Mouse (Mus musculus): Measurements from ENCODE around the gene Colgalt2. TPM values are rescaled to one million over a fixed set of nuclear protein-coding genes. Genes with fewer than 3 reads are reported as not detected.
"Not testable (repeated sequence)": the region's sequence is repeated elsewhere in the genome, so short reads cannot be mapped to it uniquely, and the experiment has no call there.

The Colgalt2 gene
- polyA plus RNA-seq (2012; ENCODE audit: insufficient read depth, insufficient read length, missing spikeins), result 1.1 and 2.1 TPM in 2 replicates

DNA sequence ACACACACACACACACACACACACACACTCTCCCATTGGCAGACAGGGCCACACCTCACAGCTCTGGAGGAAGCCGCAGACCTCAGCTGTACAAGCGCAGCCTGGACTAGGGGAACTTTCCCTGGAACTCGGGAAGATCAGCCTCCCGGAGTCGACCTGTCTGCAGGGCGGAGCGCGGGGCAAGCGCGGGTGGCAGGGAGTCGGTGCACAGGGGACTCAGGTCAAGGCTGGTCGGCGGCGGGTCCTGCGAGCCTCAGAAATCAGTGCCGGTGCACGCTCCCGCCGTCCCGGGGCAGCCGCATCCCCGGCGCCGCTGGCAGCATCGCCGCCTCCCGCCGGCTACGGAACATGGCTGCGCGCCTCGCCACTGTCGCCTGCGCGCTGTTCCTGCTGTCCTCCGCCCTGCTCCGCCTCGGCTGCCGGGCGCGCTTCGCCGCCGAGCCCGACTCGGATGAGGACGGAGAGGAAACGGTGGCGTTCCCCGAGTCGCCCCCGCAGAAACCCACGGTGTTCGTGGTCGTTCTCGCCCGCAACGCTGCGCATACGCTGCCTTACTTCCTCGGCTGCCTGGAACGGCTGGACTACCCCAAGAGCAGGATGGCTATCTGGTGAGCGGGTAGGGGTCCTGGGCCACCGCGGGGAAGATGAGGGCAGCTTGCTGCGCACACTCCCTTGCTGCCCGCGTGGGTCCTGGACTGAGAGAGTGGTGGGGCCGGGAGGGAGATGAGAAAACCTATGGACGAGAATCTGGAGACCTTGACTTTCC is at the start of gene Colgalt2:
Colgalt2 (plus strand) TSS at position 41 of the 766 bp plus-strand sequence.
- H3K4me1 ChIP-seq (ENCODE audit: control insufficient read depth, insufficient read depth, insufficient read length, low read length), result no peaks in the 10 kb centered on the region; the same call in 1 of the 2 replicates
- H3K4me3 ChIP-seq (ENCODE audit: insufficient read depth, low read depth, low read length), result peak within 1 kb of the TSS; percentile 69
- peak within 1 kb of the TSS; percentile 27 for H3K27ac ChIP-seq (replicated peaks; ENCODE audit: low read depth, low read length)

DNA sequence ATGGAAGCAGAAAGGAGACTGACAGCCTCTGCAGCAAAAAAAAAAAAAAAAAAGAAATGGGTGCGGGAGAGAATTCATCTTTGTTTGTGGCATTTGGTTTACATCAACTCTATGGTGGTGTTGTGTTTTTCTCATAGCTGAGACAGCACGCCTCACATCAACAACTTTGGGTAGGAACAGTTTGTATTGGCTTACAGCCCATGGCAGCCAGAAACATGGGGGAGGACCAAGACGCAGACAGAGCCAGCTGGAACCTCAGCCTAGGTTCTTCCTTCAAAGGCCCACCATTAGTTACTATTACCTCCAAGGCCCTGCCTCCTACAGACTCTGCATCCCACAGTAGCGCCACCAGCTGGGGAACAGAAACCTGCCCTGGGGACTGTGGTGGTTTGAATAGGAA is 42.9 kb upstream of the Colgalt2 start:
- H3K4me1 ChIP-seq (ENCODE audit: control insufficient read depth, insufficient read depth, insufficient read length, low read length), result no peaks in the 10 kb centered on the region
- H3K4me3 ChIP-seq (ENCODE audit: insufficient read depth, low read depth, low read length), result no peak overlapping the region
- H3K27ac ChIP-seq (replicated peaks; ENCODE audit: low read depth, low read length), result no peak overlapping the region

DNA sequence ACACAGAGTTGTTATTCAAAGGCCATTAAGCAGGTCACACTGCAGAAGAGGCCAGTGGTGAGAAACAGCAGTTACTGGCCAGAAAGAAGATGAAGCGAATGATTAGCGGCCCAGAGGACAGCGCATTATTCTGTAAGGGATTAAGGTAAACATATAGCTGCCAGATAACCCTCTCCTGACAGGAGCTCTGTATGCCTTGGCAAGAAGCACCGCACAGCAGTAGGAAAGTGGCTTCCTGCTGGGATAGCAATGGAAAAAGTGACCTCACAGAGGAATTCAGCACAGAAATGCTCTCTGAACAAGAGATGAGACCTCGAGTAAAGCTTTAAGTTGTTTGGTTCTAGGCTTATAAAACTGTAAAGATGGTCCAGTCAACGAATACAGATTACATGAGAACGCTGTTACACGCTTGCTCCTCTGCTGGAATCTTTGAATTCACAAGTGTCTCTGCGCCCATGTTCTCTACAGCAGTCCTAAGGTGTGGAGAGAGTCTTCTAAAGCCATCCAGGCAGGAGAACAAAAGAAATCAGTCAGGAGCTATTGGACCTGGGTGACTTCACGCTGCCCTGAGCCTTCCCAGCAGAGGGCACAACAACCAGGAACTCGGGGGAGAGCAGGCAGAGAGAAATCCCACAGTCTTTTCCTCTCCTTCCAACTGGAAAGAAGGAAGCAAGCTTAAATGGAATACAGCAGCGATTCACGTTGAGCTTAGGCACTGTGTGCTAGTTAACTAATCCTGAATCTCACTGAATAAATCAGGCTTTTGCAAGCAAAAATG is 31.1 kb upstream of the Colgalt2 start:
- H3K4me3 ChIP-seq (ENCODE audit: insufficient read depth, low read depth, low read length), result no peak overlapping the region
- no peaks in the 10 kb centered on the region for H3K4me1 ChIP-seq (ENCODE audit: control insufficient read depth, insufficient read depth, insufficient read length, low read length)
- H3K27ac ChIP-seq (replicated peaks; ENCODE audit: low read depth, low read length), result no peak overlapping the region

DNA sequence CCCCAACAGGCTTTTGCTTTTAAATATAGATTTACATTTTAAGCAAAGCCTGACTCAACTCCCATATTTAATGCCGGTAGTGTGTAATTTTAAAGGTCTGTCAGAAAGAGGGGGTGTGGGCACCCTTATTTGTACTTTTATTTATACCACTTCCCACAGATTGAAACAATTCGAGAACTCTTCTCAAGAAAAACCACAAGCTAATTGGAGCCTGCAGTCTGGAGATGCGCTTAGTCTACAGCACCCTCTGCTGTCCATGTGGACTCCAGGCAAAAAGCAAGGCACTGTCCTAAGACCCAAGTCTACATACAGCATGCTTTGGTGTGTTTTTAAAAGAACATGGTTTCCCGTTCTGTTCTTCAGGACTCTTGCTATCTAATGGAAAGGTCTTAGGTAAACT is 30.5 kb upstream of the Colgalt2 start:
- Histone ChIP-seq H3K4me3 (ENCODE audit: insufficient read depth, low read depth, low read length) (no peak overlapping the region), H3K27ac (replicated peaks; ENCODE audit: low read depth, low read length) (no peak overlapping the region), H3K4me1 (ENCODE audit: control insufficient read depth, insufficient read depth, insufficient read length, low read length) (no peaks in the 10 kb centered on the region)

DNA sequence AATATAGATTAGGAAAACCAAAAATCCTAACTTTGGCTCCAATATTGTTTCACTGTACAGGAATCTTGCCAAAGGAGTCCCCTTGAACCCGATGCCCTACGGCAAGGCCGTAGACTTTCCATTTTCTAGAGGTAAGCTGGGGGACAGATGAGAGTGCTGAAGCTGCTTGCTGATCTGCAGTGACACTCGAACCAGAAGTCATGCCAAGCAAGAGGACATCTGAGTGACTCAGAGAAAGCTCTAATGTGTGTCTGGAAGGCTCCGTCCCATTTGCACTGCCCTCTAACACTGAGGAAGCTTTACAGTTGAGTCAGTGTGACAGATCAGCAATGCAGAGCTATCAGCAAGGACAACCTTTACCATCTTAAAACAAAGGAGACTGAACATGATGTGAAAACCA is 21.3 kb upstream of the Colgalt2 start:
- no peak overlapping the region for H3K4me3 ChIP-seq (ENCODE audit: insufficient read depth, low read depth, low read length)
- H3K4me1 ChIP-seq (ENCODE audit: control insufficient read depth, insufficient read depth, insufficient read length, low read length), result no peaks in the 10 kb centered on the region
- H3K27ac ChIP-seq (replicated peaks; ENCODE audit: low read depth, low read length), result no peak overlapping the region

DNA sequence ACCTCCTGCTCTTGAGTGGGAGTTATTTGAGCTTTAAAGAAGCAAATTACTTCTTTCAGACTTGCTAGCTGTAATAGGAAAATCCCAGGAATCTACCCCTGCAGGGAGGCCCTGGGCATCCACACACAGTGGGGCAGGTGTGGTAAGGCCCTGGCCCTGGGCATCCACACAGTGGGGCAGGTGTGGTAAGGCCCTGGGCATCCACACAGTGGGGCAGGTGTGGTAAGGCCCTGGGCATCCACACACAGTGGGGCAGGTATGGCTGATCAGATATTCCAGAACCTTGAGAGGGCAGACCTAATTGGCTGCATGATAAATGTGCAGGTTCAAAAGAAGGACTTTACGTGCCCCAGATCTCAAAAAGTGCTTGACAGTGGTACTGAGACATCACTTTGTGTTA is 15.0 kb upstream of the Colgalt2 start:
- no peak overlapping the region for H3K4me3 ChIP-seq (ENCODE audit: insufficient read depth, low read depth, low read length)
- no peak overlapping the region for H3K27ac ChIP-seq (replicated peaks; ENCODE audit: low read depth, low read length)
- no peaks in the 10 kb centered on the region for H3K4me1 ChIP-seq (ENCODE audit: control insufficient read depth, insufficient read depth, insufficient read length, low read length)

DNA sequence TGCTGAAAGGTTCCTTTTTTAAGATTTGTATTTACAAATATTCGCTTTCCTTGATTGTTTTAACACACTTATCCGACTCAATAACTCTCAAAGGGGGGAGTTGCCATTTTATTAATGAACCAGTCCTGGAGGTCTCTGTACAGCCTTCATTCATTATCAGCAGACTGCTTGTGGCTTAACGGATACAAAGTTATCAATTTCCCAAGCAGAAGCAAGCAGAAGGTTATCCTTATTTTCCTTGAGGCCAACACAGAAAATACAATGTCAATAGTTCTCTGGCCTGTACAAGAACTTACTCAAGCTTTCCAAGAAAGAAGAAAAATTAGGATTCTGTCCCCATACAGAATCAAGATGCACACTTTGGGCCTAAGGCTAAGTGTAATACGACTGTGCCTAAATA is 13.9 kb upstream of the Colgalt2 start:
- not testable (repeated sequence) for H3K27ac ChIP-seq (replicated peaks; ENCODE audit: low read depth, low read length); H3K4me1 ChIP-seq (ENCODE audit: control insufficient read depth, insufficient read depth, insufficient read length, low read length)
- H3K4me3 ChIP-seq (ENCODE audit: insufficient read depth, low read depth, low read length), result peak overlapping the region; percentile 78

DNA sequence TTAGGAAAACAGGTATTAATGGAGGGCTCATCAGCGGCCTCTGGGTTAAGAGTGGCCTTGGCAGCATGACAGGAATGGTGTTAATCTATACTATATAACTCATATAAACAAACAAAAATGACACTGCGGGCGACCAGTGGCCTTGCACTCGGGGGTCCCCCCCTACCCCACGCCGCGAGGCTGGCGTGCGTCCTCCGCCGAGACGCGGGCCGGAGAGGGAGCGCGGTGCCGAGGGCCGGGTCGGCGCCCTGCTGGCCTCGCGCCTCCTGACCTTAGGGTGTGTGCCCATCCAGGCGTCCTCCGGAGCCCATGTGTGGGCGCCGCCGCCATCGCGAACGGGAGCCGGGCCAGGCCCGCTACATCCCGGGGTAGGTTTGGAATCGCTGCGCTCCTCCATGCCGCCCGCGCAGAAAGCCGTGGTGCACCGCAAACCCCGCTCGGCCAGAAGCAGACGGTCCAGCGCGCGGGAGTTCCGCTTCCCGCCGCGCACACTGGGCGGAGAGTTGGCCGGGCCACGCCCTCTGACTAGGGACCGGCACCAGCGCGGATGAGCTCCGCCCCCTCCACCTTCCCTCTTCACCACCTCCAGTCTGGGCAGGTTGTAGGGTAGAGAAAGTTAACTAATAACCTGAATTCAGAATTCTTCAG is 13.3 kb upstream of the Colgalt2 start, which contains the start of gene Tsen15:
Tsen15 (minus strand) TSS at position 501 of the 648 bp plus-strand sequence.
- Histone ChIP-seq H3K4me3 (ENCODE audit: insufficient read depth, low read depth, low read length) (peak within 1 kb of the TSS; percentile 78), H3K4me1 (ENCODE audit: control insufficient read depth, insufficient read depth, insufficient read length, low read length) (no peaks in the 10 kb centered on the region), H3K27ac (replicated peaks; ENCODE audit: low read depth, low read length) (no peak within 1 kb of the TSS)

DNA sequence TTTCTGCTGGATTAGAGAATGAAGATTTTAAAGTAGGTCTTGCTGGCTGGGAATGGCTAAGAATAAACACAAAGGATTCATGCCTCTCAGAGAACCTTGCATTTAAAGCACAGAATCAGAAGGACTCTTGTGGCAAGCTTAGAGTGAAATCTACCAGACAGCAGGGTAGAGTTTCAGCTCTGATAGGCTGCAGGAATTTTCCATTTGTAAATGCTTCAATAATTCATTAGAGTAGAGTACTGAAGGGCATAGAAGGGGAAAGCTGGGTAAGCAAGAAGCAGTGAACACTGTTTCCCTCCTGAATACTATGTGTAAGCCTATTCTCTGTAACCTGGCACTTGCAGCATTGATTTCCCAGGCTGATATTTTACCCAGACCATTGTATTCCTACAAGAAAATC is 10.4 kb upstream of the Colgalt2 start:
- no peak overlapping the region for H3K4me3 ChIP-seq (ENCODE audit: insufficient read depth, low read depth, low read length)
- H3K4me1 ChIP-seq (ENCODE audit: control insufficient read depth, insufficient read depth, insufficient read length, low read length), result no peaks in the 10 kb centered on the region
- H3K27ac ChIP-seq (replicated peaks; ENCODE audit: low read depth, low read length), result no peak overlapping the region

DNA sequence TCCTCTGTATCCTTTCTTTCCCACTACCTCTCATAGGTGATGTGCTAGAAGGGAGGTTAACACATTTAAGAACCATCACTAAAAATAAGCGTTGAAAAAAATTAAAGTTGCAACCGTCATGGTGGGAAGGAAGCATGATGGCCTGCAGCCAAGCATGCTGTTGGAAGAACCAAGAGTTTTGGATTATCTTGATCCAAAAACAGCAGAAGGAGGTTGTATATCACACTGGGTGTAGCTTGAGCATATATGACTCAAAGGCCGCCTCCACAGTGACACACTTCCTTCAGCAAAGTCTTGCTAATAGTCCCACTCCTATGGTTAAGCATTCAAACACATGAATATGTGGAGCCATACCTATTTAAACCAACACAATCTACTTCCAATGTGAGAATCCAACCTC is 5.5 kb upstream of the Colgalt2 start:
- no peaks in the 10 kb centered on the region for H3K4me1 ChIP-seq (ENCODE audit: control insufficient read depth, insufficient read depth, insufficient read length, low read length)
- no peak overlapping the region for H3K4me3 ChIP-seq (ENCODE audit: insufficient read depth, low read depth, low read length)
- no peak overlapping the region for H3K27ac ChIP-seq (replicated peaks; ENCODE audit: low read depth, low read length)

DNA sequence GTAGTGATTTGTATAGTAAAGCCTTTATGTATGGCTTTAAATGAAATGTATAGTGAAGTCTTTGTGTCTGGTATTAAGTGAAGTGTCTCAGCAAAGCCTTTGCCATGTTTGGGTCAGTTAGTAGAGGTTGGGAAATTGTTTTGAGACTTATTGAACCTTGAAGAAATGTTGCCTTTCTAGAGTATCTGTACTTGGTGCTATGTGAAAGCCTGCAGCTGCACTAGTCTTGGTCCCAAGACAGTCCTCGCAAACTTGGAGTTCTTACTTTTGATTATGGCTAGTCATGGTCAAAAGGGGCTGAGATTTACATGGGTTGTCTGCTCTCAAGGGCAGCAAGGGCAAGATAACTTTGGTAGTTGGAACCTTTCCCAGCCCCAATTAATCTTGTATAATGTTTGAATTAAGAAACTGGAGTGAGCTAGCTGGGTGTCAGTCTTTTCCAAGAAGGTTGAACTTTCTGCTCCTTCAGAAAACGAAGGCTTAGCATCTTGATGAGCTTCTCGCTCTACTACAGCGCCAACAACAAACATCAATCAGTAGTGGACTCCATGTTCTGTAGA is 4.6 kb upstream of the Colgalt2 start:
- H3K4me1 ChIP-seq (ENCODE audit: control insufficient read depth, insufficient read depth, insufficient read length, low read length), result no peaks in the 10 kb centered on the region
- H3K4me3 ChIP-seq (ENCODE audit: insufficient read depth, low read depth, low read length), result no peak overlapping the region
- no peak overlapping the region for H3K27ac ChIP-seq (replicated peaks; ENCODE audit: low read depth, low read length)

DNA sequence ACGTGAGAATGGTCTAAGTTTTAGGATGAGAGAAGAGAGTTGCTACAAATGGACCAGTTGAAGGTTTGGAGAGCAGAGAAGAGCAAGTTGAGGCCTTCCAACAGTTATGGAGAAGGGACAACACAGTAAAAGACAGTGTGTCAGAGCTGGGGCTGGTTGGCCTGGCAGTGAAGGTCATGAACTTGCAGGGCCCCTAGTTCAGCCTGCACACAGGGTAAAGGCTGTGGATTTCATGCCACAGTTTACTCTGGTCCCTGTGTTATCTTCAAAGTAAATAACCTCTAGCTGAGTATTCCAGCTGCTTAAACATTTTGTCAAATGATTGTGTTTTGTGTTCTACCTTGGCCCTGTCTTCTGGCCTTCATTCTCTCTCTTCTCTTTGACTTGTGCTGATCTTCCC is 922 bp upstream of the Colgalt2 start:
- no peak overlapping the region for H3K4me3 ChIP-seq (ENCODE audit: insufficient read depth, low read depth, low read length)
- no peak overlapping the region for H3K27ac ChIP-seq (replicated peaks; ENCODE audit: low read depth, low read length)
- H3K4me1 ChIP-seq (ENCODE audit: control insufficient read depth, insufficient read depth, insufficient read length, low read length), result no peaks in the 10 kb centered on the region; the same call in 1 of the 2 replicates

DNA sequence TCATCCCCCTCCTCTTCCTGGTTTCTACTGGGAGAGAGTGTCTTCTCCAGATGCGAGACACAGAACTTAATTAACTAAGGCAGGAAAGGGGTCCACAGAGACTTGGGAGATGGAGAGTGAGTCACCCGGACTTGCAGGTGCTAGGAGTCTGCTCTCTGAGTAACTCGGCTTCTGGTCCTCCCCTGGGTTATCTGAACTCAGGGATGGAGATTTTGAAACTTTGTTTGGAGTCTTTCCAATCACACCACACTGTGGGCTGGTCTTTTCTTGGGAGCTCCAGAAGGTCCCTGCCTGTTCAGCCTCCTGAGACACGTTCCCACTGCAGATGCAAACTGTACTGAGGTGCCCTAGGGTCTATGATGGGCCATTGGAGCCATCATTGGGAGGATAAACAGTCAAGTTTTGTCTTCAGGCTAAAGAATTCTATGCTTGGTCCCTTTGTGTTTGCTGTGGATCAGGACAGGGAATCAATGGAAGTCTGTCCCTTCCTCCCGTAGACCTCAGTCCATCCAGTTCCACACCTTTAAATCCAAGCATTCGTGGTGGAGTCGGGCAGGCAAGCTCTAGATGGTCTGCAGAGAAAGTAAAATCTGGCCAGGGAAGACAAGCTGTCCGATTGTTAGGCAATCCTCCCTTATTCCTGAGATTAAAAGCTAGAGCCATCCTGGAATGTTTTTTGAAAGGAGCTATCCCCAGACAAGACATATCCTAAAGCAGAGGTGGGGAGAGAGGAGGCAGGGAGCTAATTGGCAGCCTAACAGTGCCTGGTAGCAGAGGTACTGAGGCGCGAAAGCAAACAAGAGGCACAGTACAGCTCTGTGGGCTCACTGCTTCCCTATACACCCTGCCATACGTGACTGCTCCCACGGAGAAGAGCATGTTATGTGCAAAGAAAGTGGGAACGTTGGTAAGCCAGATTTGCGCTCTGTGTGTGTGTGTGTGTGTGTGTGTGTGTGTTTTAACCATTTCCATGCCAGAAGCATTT is 1.2 kb downstream of the Colgalt2 start:
- Histone ChIP-seq H3K27ac (replicated peaks; ENCODE audit: low read depth, low read length) (peak overlapping the region; percentile 27; the same call in 1 of the 2 replicates), H3K4me3 (ENCODE audit: insufficient read depth, low read depth, low read length) (peak overlapping the region; percentile 69), H3K4me1 (ENCODE audit: control insufficient read depth, insufficient read depth, insufficient read length, low read length) (no peaks in the 10 kb centered on the region; the same call in 1 of the 2 replicates)
